Mouse (Mus musculus) liver, embryonic 16.5 days (tissue): ENCODE results near the gene Arhgef12. TPM values are rescaled to one million over a fixed set of nuclear protein-coding genes. Genes with fewer than 3 reads are reported as not detected.

Source experiments
- ATAC-seq: fragments of 200-750 bp; cut with Nextera tagmentation; 2 replicates; pipeline ENCODE4 v1.8.0; 2017; ENCODE audit warnings: low read depth, mild to moderate bottlenecking, moderate number of reproducible peaks, moderate library complexity
- H3K27ac ChIP-seq: fragments of 300-500 bp; sonication (generic); 2 replicates; pipeline ENCODE4 v1.5.1; 2014; ENCODE audit warnings: mild to moderate bottlenecking, low read length
- H3K27me3 ChIP-seq: fragments of 300-500 bp; sonication (generic); 2 replicates; pipeline ENCODE4 v1.6.1; 2014; ENCODE audit warnings: low read depth, low read length, mixed read lengths; ENCODE audit not compliant: control insufficient read depth, insufficient read depth
- H3K36me3 ChIP-seq: fragments of 300-500 bp; sonication (generic); 2 replicates; pipeline ENCODE4 v1.6.1; 2014; ENCODE audit warnings: mild to moderate bottlenecking; ENCODE audit not compliant: control insufficient read depth, insufficient read depth
- H3K4me1 ChIP-seq: fragments of 300-500 bp; sonication (generic); 2 replicates; pipeline ENCODE4 v1.6.1; 2014; ENCODE audit warnings: low read depth, low read length, mixed read lengths; ENCODE audit not compliant: control insufficient read depth
- H3K4me2 ChIP-seq: fragments of 300-500 bp; sonication (generic); 2 replicates; pipeline ENCODE4 v1.6.1; 2014; ENCODE audit warnings: low read depth, low read length, mixed read lengths
- H3K4me3 ChIP-seq: fragments of 300-500 bp; sonication (generic); 2 replicates; pipeline ENCODE4 v1.5.1; 2014; ENCODE audit warnings: low read depth, mild to moderate bottlenecking, low read length
- H3K9ac ChIP-seq: fragments of 300-500 bp; sonication (generic); 2 replicates; pipeline ENCODE4 v1.6.1; 2014; ENCODE audit warnings: low read depth, low read length
- H3K9me3 ChIP-seq: fragments of 300-500 bp; sonication (generic); replicated peaks from 2 replicates; pipeline ENCODE4 v1.6.1; 2016; ENCODE audit warnings: low read length; ENCODE audit not compliant: control insufficient read depth
- whole genome bisulfite sequencing: fragments of 180-500 bp; shearing (Covaris S2); extraction: QIAGEN DNeasy Blood & Tissue Kit; methylation state at CpG from one replicate; pipeline ENCODE4 v1.1.7; 2014; ENCODE audit not compliant: insufficient replicate concordance; 5-methylcytosine and 5-hydroxymethylcytosine counted together
- polyA plus RNA-seq: library from polyadenylated mRNA; unstranded; fragments of >200 nt; fragmentation: Nextera tagmentation; extraction: Ambion mirVana; gene quantifications from 2 replicates; pipeline ENCODE4 v1.2.1, GENCODE M21; 2015

The Arhgef12 gene
- polyA plus RNA-seq, 1 experiment from 2014 or later: 7.8 TPM

- peaks cover 28% of the 10 kb centered on the region for H3K4me1 ChIP-seq
- no peaks in the 10 kb centered on the region; the same call in 1 of the 2 replicates for H3K27me3 ChIP-seq
- H3K9me3 ChIP-seq: no peaks in the 10 kb centered on the region
- ATAC-seq: no peak
- no peak overlapping the region for H3K9ac ChIP-seq
- no peak overlapping the region for H3K4me3 ChIP-seq
- no peak overlapping the region for H3K27ac ChIP-seq
- H3K36me3 ChIP-seq: no peaks in the 10 kb centered on the region; the same call in 1 of the 2 replicates
- no peak overlapping the region for H3K4me2 ChIP-seq
These were observed 10.7 kb downstream of the Arhgef12 start for GRCm38 (mm10) chr9:43096337-43096736.

- WGBS: 74% methylated on average over 4 of the region's 4 CpGs
- Histone ChIP-seq H3K9me3 (no peaks in the 10 kb centered on the region), H3K4me1 (peaks cover 20% of the 10 kb centered on the region), H3K27me3 (no peaks in the 10 kb centered on the region; the same call in 1 of the 2 replicates), H3K4me3 (no peak overlapping the region), H3K27ac (no peak overlapping the region), H3K4me2 (no peak overlapping the region), H3K9ac (no peak overlapping the region), H3K36me3 (no peaks in the 10 kb centered on the region; the same call in 1 of the 2 replicates)
- no peak for ATAC-seq
These were observed 12.2 kb downstream of the Arhgef12 start for GRCm38 (mm10) chr9:43094828-43095227.

GRCm38 (mm10) chr9:43093803-43094202, 13.2 kb downstream of the Arhgef12 start:
- WGBS: 77% methylated on average over 3 of the region's 3 CpGs
- Histone ChIP-seq H3K4me1 (peaks cover 17% of the 10 kb centered on the region), H3K4me2 (no peak overlapping the region), H3K36me3 (no peaks in the 10 kb centered on the region; the same call in 1 of the 2 replicates), H3K9me3 (no peaks in the 10 kb centered on the region), H3K27ac (no peak overlapping the region), H3K4me3 (no peak overlapping the region), H3K9ac (no peak overlapping the region), H3K27me3 (no peaks in the 10 kb centered on the region; the same call in 1 of the 2 replicates)
- ATAC-seq: no peak

- no peak overlapping the region for H3K4me2 ChIP-seq
These were observed 21.3 kb downstream of the Arhgef12 start for GRCm38 (mm10) chr9:43085686-43086285.

GRCm38 (mm10) chr9:43084496-43085362, 22.3 kb downstream of the Arhgef12 start:
- ATAC-seq: no peak
- H3K4me2 ChIP-seq: no peak overlapping the region
- 73% methylated on average over 7 of the region's 7 CpGs for WGBS
- H3K4me3 ChIP-seq: no peak overlapping the region
- no peaks in the 10 kb centered on the region; the same call in 1 of the 2 replicates for H3K4me1 ChIP-seq
- H3K9ac ChIP-seq: no peak overlapping the region
- no peaks in the 10 kb centered on the region for H3K9me3 ChIP-seq
- H3K36me3 ChIP-seq: no peaks in the 10 kb centered on the region
- no peak overlapping the region for H3K27ac ChIP-seq
- no peaks in the 10 kb centered on the region for H3K27me3 ChIP-seq

More at GRCm38 (mm10) chr9:43085686-43086285, 21.3 kb downstream of the Arhgef12 start:
- 68% methylated on average over 1 of the region's 1 CpGs for WGBS
- no peak overlapping the region for H3K4me3 ChIP-seq
- ATAC-seq: no peak
- H3K9me3 ChIP-seq: no peaks in the 10 kb centered on the region
- H3K27ac ChIP-seq: no peak overlapping the region
- no peaks in the 10 kb centered on the region for H3K36me3 ChIP-seq
- no peak overlapping the region for H3K9ac ChIP-seq
- no peaks in the 10 kb centered on the region; the same call in none of the 2 replicates for H3K4me1 ChIP-seq
- no peaks in the 10 kb centered on the region for H3K27me3 ChIP-seq

GRCm38 (mm10) chr9:43083441-43084055, 23.5 kb downstream of the Arhgef12 start:
- no peaks in the 10 kb centered on the region; the same call in 1 of the 2 replicates for H3K4me1 ChIP-seq
- H3K27me3 ChIP-seq: no peaks in the 10 kb centered on the region
- H3K27ac ChIP-seq: no peak overlapping the region
- H3K9ac ChIP-seq: no peak overlapping the region
- no peak for ATAC-seq
- H3K9me3 ChIP-seq: no peaks in the 10 kb centered on the region
- 59% methylated on average over 7 of the region's 7 CpGs for WGBS
- no peak overlapping the region for H3K4me3 ChIP-seq
- no peak overlapping the region for H3K4me2 ChIP-seq
- no peaks in the 10 kb centered on the region for H3K36me3 ChIP-seq

- no peak for ATAC-seq
- no peaks in the 10 kb centered on the region for H3K27me3 ChIP-seq
- 61% methylated on average over 3 of the region's 3 CpGs for WGBS
These were observed 28.3 kb downstream of the Arhgef12 start for GRCm38 (mm10) chr9:43078711-43079110.

GRCm38 (mm10) chr9:43076163-43076562, 30.9 kb downstream of the Arhgef12 start:
- Histone ChIP-seq H3K4me1 (no peaks in the 10 kb centered on the region), H3K36me3 (no peaks in the 10 kb centered on the region), H3K27ac (no peak overlapping the region), H3K4me3 (no peak overlapping the region), H3K4me2 (no peak overlapping the region), H3K27me3 (no peaks in the 10 kb centered on the region), H3K9ac (no peak overlapping the region), H3K9me3 (no peaks in the 10 kb centered on the region)
- 76% methylated on average over 7 of the region's 7 CpGs for WGBS
- ATAC-seq: no peak

More at GRCm38 (mm10) chr9:43078711-43079110, 28.3 kb downstream of the Arhgef12 start:
- no peaks in the 10 kb centered on the region for H3K9me3 ChIP-seq
- no peak overlapping the region for H3K4me3 ChIP-seq
- H3K4me1 ChIP-seq: no peaks in the 10 kb centered on the region; the same call in 1 of the 2 replicates
- no peak overlapping the region for H3K9ac ChIP-seq
- H3K27ac ChIP-seq: no peak overlapping the region
- no peak overlapping the region for H3K4me2 ChIP-seq
- no peaks in the 10 kb centered on the region for H3K36me3 ChIP-seq
